Mouse (Mus musculus) hindbrain, embryonic 11.5 days (tissue): ENCODE measurements around the gene Znrf4. TPM values are rescaled to one million over a fixed set of nuclear protein-coding genes. Genes with fewer than 3 reads are reported as not detected.

Experiments
- ATAC-seq: fragments of 200-750 bp; cut with Nextera tagmentation; 2 replicates; pipeline ENCODE4 v1.8.0; 2017; ENCODE audit warnings: mild to moderate bottlenecking, moderate TSS enrichment, moderate library complexity; ENCODE audit not compliant: low FRiP score
- DNase-seq: peaks from one replicate; pipeline ENCODE4 v3.0.0-alpha.2; 2015; ENCODE audit warnings: low spot score
- H3K27ac ChIP-seq: fragments of 300-500 bp; sonication (generic); 2 replicates; pipeline ENCODE4 v1.5.1; 2014; ENCODE audit warnings: mild to moderate bottlenecking, low read depth, low read length
- H3K27me3 ChIP-seq: fragments of 300-500 bp; sonication (generic); 2 replicates; pipeline ENCODE4 v1.6.1; 2014; ENCODE audit warnings: mild to moderate bottlenecking, low read length, moderate library complexity, mixed read lengths; ENCODE audit not compliant: control insufficient read depth, insufficient read depth
- H3K36me3 ChIP-seq: fragments of 300-500 bp; sonication (generic); 2 replicates; pipeline ENCODE4 v1.6.1; 2014; ENCODE audit warnings: mild to moderate bottlenecking, low read length, moderate library complexity, mixed read lengths; ENCODE audit not compliant: control insufficient read depth, insufficient read depth
- H3K4me1 ChIP-seq: fragments of 300-500 bp; sonication (generic); replicated peaks from 2 replicates; pipeline ENCODE4 v1.6.1; 2014; ENCODE audit warnings: low read length, mixed read lengths; ENCODE audit not compliant: control insufficient read depth, insufficient read depth
- H3K4me2 ChIP-seq: fragments of 300-500 bp; sonication (generic); replicated peaks from 2 replicates; pipeline ENCODE4 v1.6.1; 2014; ENCODE audit warnings: mild to moderate bottlenecking, low read depth, low read length
- H3K4me3 ChIP-seq: fragments of 300-500 bp; sonication (generic); 2 replicates; pipeline ENCODE4 v1.5.1; 2014; ENCODE audit warnings: low read depth, low read length
- H3K9ac ChIP-seq: fragments of 300-500 bp; sonication (generic); 2 replicates; pipeline ENCODE4 v1.6.1; 2014; ENCODE audit warnings: low read depth, low read length
- H3K9me3 ChIP-seq: fragments of 300-500 bp; sonication (generic); 2 replicates; pipeline ENCODE4 v1.6.1; 2016; ENCODE audit warnings: low read length; ENCODE audit not compliant: control insufficient read depth
- WGBS: fragments of 180-500 bp; shearing (Covaris S2); extraction: QIAGEN DNeasy Blood & Tissue Kit; methylation state at CpG from one replicate; pipeline ENCODE4 v1.1.7; 2014; 5-methylcytosine and 5-hydroxymethylcytosine counted together
- polyA plus RNA-seq: library from polyadenylated mRNA; unstranded; fragments of >200 nt; fragmentation: Nextera tagmentation; extraction: Ambion mirVana; gene quantifications from 2 replicates; pipeline ENCODE4 v1.2.1, GENCODE M21; 2014

Znrf4 gene
- polyA plus RNA-seq, 1 experiment from 2014 or later = not detected

DNA sequence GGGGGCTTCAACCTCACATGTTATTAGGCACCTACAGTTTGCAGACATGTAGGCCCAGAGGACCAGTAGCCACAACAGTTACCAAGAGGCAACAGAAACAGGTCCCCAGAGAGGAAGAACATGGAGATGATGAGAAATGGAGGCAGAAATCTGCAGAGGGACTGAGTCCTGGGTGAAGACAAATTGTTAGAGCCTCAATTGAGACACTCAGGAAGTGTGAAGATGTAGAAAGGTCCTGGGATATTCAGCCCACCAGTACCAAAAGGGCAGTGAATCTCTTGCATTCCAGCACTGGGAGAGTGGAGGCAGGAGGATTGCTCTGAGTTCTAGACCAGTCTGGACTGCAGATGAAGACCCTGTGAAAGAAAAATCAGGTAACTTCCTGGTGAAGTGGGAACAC lies 2.1 kb upstream of the Znrf4 start:
- no peaks in the 10 kb centered on the region for H3K36me3 ChIP-seq
- no peaks in the 10 kb centered on the region for H3K9me3 ChIP-seq
- DNase-seq (no peak), ATAC-seq (no peak)
- H3K27ac ChIP-seq = no peak overlapping the region
- H3K4me3 ChIP-seq = no peak overlapping the region
- no peak overlapping the region for H3K9ac ChIP-seq
- no peak overlapping the region for H3K4me2 ChIP-seq
- H3K4me1 ChIP-seq = peaks cover 8% of the 10 kb centered on the region
- H3K27me3 ChIP-seq = peaks cover 43% of the 10 kb centered on the region

DNA sequence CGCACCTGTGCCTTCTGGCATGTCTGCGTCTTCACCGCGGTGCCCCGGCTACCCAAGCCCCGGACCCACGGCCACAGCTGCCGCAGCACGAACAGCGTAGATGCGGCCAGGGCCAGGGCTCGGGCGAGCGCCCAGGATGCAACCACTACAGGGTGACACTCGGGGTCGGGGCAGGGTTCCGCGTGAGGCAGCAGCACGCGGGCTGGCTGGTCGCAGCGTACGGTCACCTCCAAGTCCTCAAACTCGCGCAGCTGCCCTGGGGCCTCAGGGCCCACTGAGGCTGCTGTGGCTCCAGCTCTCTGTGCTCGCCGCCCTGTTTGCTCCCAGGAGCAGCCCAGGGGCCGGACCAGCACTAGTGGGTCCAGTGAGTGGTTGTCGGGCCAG lies 532 bp downstream of the Znrf4 start:
- Histone ChIP-seq H3K4me2 (peak overlapping the region; percentile 26; the same call in 1 of the 2 replicates), H3K27me3 (peaks cover 42% of the 10 kb centered on the region), H3K9me3 (no peaks in the 10 kb centered on the region), H3K4me3 (peak overlapping the region; percentile 19; the same call in 1 of the 2 replicates), H3K27ac (no peak overlapping the region), H3K4me1 (peaks cover 8% of the 10 kb centered on the region), H3K9ac (no peak overlapping the region; the same call in 1 of the 2 replicates), H3K36me3 (no peaks in the 10 kb centered on the region)
- WGBS = 28% methylated on average over 22 of the region's 29 CpGs
- ATAC-seq = no peak
- DNase-seq = no peak

DNA sequence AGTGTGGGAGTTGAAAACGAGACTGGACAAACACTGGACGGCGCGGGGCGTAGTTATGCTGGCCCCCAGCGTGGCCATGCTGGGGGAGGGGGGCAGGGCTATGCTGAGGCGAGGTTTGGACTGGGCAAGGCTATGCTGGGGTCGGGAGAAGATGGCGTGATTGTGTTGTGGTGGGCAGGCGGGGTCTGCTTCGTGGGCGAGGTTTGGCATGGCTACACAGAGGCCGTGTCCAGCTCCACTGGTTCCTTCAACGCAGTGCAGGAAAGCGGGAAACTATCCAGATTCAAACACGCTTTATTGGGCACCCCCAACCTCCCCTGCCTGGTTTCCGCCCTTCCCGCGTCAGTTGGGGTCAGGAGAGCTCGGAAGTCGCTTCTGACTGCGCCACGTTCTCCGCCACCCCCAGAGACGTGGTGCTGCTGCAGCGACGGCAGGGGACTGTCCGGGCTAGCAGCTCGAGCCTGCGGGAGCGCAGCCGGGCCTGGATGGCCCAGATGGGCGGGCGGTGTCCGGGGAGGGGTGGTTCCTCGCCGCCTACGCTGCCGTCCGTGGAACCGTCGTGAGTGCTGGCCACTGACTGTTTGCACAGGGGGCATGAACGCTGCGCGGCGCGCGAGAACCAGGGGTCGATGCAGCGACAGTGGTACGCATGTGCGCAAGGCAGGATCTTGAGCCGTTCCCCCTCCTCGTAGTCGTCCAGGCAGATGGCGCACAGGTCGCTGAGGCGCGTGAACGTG lies 1.1 kb downstream of the Znrf4 start:
- 5% methylated on average over 57 of the region's 60 CpGs for WGBS
- Histone ChIP-seq H3K36me3 (no peaks in the 10 kb centered on the region), H3K27ac (no peak overlapping the region), H3K9me3 (no peaks in the 10 kb centered on the region), H3K4me1 (peaks cover 8% of the 10 kb centered on the region), H3K9ac (no peak overlapping the region; the same call in 1 of the 2 replicates), H3K27me3 (peaks cover 39% of the 10 kb centered on the region), H3K4me2 (peak overlapping the region; percentile 26), H3K4me3 (peak overlapping the region; percentile 19)
- ATAC-seq (no peak), DNase-seq (peak; percentile 51)

DNA sequence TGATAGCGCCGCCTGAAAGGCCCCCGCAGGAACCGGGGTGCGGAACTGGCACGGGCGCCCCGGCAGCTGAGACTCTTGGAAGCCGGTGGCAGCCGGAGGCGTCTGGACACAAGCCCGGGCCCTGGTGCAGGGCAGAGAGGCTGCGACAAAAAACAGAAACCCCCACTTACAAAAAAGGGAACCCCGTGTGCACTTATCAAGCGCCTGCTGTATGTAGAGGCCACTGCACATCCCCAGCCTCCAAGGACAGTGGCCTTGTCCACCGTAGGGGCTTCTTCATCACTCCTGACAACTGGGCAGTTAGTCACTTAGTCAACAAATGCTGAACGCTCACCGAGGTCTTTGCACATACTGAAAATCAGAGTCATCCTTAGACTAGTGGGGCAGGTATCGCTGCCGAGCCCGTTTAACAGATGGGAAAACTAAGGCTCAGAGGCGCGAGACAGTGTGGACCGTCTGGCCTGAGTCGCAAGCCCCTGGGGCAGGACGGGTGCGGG lies 1.7 kb downstream of the Znrf4 start:
- Histone ChIP-seq H3K4me2 (no peak overlapping the region), H3K9ac (no peak overlapping the region), H3K4me1 (peaks cover 8% of the 10 kb centered on the region), H3K27ac (0 out of 2 replicates have a peak overlapping the region, but pooled peaks have one; percentile 24), H3K36me3 (no peaks in the 10 kb centered on the region), H3K9me3 (no peaks in the 10 kb centered on the region), H3K27me3 (peaks cover 39% of the 10 kb centered on the region), H3K4me3 (no peak overlapping the region)
- no peak for ATAC-seq
- 22% methylated on average over 26 of the region's 27 CpGs for WGBS
- DNase-seq = no peak

DNA sequence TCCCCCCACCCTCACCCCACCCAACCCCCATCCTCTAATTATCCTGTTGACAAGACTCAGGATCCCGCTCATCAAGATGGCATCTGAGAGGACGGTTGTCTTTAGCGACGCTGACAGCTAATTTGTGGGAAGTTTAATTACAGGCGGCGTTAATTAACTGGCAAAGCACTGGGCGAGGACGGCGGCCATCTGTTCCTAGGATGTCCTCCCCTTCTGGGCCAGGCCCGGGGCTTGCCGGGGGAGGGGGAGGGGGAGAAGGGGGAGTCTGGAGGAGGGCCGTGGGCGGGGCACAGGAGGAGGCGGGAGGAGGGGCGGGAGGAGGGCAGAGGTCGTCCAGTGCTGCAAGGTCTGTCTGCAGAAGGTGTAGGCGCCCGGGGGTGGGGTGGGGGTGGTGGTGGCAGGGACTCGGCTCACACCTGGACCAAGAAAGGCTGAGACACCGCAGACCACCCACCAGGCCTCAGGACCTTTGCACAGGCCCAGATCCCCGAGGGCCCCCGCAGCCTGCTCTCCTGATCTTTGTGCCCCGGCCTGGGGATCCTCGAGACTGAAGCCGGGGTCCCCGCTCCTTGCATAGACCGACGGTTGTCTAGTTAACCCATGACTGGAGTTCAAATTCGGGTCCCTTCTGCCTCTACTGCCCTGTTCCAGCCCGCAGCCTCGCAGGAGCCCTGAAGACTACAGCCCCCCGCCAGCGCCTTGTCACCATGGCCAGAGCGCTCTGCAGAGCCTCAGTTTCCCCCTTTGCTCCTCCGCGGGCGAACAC lies 2.3 kb downstream of the Znrf4 start:
- WGBS = 7% methylated on average over 29 of the region's 37 CpGs
- H3K4me1 ChIP-seq = peaks cover 8% of the 10 kb centered on the region
- H3K27ac ChIP-seq = 0 out of 2 replicates have a peak overlapping the region, but pooled peaks have one; percentile 24
- no peaks in the 10 kb centered on the region for H3K9me3 ChIP-seq
- peak; percentile 33 for ATAC-seq
- peak overlapping the region; percentile 19 for H3K4me2 ChIP-seq
- no peaks in the 10 kb centered on the region for H3K36me3 ChIP-seq
- peak; percentile 78 for DNase-seq
- H3K27me3 ChIP-seq = peaks cover 39% of the 10 kb centered on the region
- no peak overlapping the region for H3K9ac ChIP-seq
- no peak overlapping the region for H3K4me3 ChIP-seq

DNA sequence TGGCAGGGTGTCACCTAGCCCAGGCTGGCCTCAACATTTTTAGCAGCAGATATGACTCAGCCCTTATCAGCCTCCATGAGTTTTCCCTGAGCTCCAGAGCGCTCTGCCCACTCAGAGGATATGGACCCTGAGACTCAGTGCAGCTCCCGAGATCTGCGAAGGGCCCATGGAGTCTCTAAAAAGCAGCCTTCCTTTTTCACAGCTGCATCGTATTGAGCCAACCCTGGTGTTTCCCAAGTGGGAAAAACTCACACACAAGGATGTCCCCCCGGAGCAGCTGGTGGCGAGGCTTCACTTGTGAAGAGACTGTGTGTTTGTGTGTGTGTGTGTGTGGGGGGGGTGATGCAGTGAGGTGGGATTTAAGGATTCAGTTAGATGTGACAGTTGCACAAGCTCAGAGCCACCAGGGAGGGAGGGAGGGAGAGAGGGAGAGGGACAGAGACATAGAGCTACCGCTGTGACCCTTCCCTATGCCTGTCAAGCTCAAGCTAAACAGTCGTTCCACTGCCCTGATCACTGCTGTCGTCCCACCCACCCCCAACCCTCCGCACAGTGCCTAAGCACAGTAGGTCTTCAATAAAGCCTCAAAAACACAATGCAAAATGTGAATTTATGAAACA lies 3.1 kb downstream of the Znrf4 start:
- peaks cover 39% of the 10 kb centered on the region for H3K27me3 ChIP-seq
- H3K4me1 ChIP-seq = peaks cover 8% of the 10 kb centered on the region
- H3K4me2 ChIP-seq = no peak overlapping the region
- no peak overlapping the region for H3K4me3 ChIP-seq
- no peak for DNase-seq
- no peaks in the 10 kb centered on the region for H3K9me3 ChIP-seq
- no peaks in the 10 kb centered on the region for H3K36me3 ChIP-seq
- peak; percentile 14; the same call in 1 of the 2 replicates for ATAC-seq
- 40% methylated on average over 10 of the region's 10 CpGs for WGBS
- H3K9ac ChIP-seq = no peak overlapping the region
- peak overlapping the region; percentile 72 for H3K27ac ChIP-seq

DNA sequence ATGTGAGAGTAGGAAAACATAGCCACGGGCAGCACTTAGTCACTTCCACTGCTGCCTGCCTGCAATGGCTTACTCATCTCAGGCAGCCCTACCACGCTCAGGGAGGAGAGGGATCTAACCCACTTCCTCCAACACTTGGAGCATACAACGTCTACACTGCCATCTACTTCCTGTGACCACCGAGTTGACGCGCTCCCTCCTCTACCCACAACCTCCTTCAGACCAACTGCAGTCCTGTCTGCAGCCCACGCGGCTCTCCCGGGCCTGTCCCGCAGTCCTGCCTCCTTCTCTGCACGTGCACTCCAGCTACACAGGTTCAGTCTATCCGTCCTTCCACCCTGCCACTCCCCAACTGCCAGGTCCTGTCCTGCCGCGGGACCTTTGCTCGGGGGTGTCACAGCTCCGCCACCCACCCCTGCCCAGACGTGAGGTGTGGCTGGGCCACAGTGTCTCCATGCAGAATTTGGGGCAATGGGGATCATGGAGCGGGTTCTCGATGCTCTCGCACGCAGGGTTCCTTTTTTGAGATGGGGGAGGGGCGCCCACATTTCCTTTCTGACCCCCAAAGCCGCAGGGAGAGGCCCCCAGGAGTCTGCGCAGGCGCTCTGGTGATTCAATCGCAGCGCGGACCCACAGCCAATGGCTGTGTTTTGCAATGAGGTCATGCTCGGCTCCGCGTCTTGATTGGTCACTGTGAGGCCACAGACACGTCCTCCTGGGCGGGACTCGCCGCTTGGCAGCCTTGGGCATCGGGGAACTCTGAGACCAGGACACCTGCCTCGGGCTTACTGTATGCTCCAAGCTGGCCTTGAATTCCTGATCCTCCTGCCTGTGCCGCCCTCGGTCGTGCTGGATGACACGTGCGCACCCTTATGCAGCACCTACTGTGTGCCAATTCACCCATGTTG lies 4.8 kb downstream of the Znrf4 start:
- Histone ChIP-seq H3K9me3 (no peaks in the 10 kb centered on the region), H3K4me1 (peaks cover 8% of the 10 kb centered on the region), H3K27me3 (peaks cover 27% of the 10 kb centered on the region), H3K27ac (peak overlapping the region; percentile 74), H3K36me3 (no peaks in the 10 kb centered on the region), H3K4me3 (peak overlapping the region; percentile 51), H3K4me2 (peak overlapping the region; percentile 96), H3K9ac (peak overlapping the region; percentile 66)
- WGBS = under 1% methylated on average over 42 of the region's 42 CpGs
- DNase-seq (peak; percentile 93), ATAC-seq (peak; percentile 93)
